Mouse (Mus musculus) embryo, embryonic 10.5 days (tissue): ENCODE measurements around the gene Nptn.

Experiments used
- DNase-seq: peaks from one replicate; pipeline ENCODE4 v3.0.0-alpha.2; 2015; ENCODE audit warnings: low spot score

Gene Nptn

GRCm38 (mm10) chr9:58656824-58657223 is 74.8 kb downstream of the Nptn start:
- DNase-seq = no peak

GRCm38 (mm10) chr9:58657735-58658512 is 75.9 kb downstream of the Nptn start:
- DNase-seq = no peak

- no peak for DNase-seq
These were observed 76.7 kb downstream of the Nptn start for GRCm38 (mm10) chr9:58658596-58659309.

GRCm38 (mm10) chr9:58659331-58659730 is 77.3 kb downstream of the Nptn start:
- no peak for DNase-seq

GRCm38 (mm10) chr9:58659989-58660388 is 77.9 kb downstream of the Nptn start:
- DNase-seq = no peak

GRCm38 (mm10) chr9:58660673-58661072 is 78.6 kb downstream of the Nptn start:
- no peak for DNase-seq

GRCm38 (mm10) chr9:58662007-58662406 is 80.0 kb downstream of the Nptn start:
- DNase-seq = peak; percentile 21

GRCm38 (mm10) chr9:58662791-58663190 is 80.8 kb downstream of the Nptn start:
- DNase-seq = no peak

GRCm38 (mm10) chr9:58665492-58665891 is 83.5 kb downstream of the Nptn start:
- no peak for DNase-seq

- peak; percentile 19 for DNase-seq
These were observed 84.2 kb downstream of the Nptn start for GRCm38 (mm10) chr9:58666191-58666590.

GRCm38 (mm10) chr9:58667244-58667643 is 85.2 kb downstream of the Nptn start:
- peak; percentile 33 for DNase-seq

GRCm38 (mm10) chr9:58668171-58668570 is 86.1 kb downstream of the Nptn start:
- no peak for DNase-seq

GRCm38 (mm10) chr9:58669071-58669470 is 87.0 kb downstream of the Nptn start:
- no peak for DNase-seq

- DNase-seq = no peak
These were observed 87.8 kb downstream of the Nptn start for GRCm38 (mm10) chr9:58669819-58670218.

- DNase-seq = no peak
These were observed 90.4 kb downstream of the Nptn start for GRCm38 (mm10) chr9:58672474-58672873.

GRCm38 (mm10) chr9:58674736-58675135 is 92.7 kb downstream of the Nptn start:
- no peak for DNase-seq

- DNase-seq = no peak
These were observed 93.3 kb downstream of the Nptn start for GRCm38 (mm10) chr9:58675371-58675770.

- DNase-seq = no peak
These were observed 99.4 kb downstream of the Nptn start for GRCm38 (mm10) chr9:58681411-58681810.

- no peak for DNase-seq
These were observed 100.1 kb downstream of the Nptn start for GRCm38 (mm10) chr9:58682106-58682505.

- DNase-seq = no peak
These were observed 101.3 kb downstream of the Nptn start for GRCm38 (mm10) chr9:58683372-58683771.

- no peak for DNase-seq
These were observed 103.2 kb downstream of the Nptn start for GRCm38 (mm10) chr9:58685290-58685689.

GRCm38 (mm10) chr9:58688076-58688475 is 106.0 kb downstream of the Nptn start:
- DNase-seq = no peak

- no peak for DNase-seq
These were observed 108.7 kb downstream of the Nptn start for GRCm38 (mm10) chr9:58690701-58691100.
